Mouse (Mus musculus) ovary, postnatal 14 days (tissue): ENCODE measurements at regions not wholly inside any gene's neighbourhood (a gene's known extent, or its start where the extent isn't known, plus 50 kb on each side); places are given as distances from the start of the nearest gene placed in this dataset.

Experiments used
- DNase-seq: peaks from one replicate; pipeline ENCODE4 v3.0.0; 2022; ENCODE audit warnings: low spot score

- DNase-seq, result no peak
These were observed 323.9 kb upstream of the Adgrl2 start for GRCm38 (mm10) chr3:149314258-149314657.

- DNase-seq, result no peak
These were observed 322.9 kb upstream of the Adgrl2 start for GRCm38 (mm10) chr3:149313217-149313616.

GRCm38 (mm10) chr3:149311576-149311975 is 321.2 kb upstream of the Adgrl2 start:
- DNase-seq, result no peak

GRCm38 (mm10) chr3:149306709-149307108 is 316.4 kb upstream of the Adgrl2 start:
- no peak for DNase-seq

GRCm38 (mm10) chr3:149306291-149306690 is 315.9 kb upstream of the Adgrl2 start:
- no peak for DNase-seq

DNA sequence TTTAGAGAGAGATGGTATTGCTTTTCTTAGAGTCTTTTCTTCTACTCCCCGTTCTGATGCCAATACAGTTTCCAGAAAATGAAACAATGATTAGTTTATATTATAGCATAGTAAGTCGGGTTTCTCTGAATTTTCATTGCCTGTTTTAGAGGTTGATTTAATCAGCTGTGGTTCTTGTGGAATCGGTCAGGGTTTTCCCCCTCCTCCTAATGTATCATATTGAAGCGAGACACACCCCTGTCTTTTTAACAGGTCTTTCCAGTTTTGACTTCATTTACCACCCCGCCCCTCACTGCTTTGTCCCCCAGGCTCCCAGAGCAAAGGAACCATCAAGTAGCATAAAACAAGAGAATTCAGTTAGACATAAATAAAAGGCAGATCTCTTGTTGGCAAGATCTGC is 315.1 kb upstream of the Adgrl2 start:
- DNase-seq, result no peak

DNA sequence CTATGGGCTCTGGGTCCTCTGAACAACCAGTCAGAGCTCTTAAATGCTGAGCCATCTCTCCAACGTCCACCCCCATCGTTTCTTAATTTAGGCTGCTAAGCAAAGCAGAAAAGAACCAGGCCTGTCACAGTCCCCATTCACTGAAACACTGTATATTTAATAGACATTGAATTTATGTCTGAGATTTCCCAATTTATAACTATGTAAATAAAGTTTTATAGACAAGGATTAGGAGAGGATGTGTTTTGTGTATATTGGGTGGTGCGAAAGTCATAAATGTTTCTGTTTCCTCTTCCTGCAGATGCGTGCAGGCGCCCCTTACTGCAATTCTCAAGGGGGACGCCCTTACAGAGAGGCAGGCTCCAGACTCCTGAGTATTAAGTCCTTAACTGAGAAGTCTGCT is 314.7 kb upstream of the Adgrl2 start:
- no peak for DNase-seq

GRCm38 (mm10) chr3:149303418-149303817 is 313.1 kb upstream of the Adgrl2 start:
- no peak for DNase-seq

DNA sequence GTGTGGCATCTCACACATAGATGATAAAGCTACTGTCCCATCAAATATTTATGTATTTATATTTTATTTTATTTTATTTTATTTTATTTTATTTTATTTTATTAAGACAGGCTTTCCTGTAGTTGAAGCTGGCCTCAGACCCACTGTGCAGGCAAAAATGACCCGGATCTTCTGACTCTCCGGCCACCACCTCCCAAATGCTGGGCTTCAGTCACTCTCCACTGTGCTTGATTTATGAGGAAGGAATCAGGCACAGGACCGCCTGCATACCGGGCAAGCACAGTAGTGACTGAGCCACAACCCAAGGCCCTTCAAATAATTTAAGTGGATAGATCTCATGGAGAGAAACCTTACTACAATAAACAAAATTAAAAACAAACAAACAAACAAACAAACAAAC is 309.6 kb upstream of the Adgrl2 start:
- DNase-seq, result no peak

DNA sequence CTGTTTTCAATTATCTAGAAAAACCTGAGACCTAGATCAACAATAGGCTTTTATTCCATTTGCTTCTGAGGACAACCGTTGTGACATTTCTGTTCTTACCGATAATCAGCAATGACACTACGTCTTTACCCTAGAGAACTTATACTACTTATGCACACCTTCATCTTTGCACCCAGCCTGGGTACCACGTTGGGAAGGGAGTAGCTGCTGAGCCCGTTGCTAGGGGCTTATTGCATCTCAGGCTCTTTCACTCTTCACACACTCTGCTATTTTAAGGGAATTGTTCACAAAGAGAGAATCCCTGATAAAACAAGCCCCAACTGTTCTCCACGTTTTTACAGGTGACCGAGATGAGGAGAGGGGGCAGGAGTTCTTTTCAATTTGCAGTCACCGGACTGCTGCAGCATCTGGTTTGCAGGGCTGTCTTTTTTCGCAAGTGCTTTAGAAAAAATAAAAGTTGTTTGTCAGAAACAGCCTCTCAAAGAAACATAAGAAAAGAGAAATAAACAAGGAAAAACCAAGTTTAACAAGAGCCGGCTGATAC is 306.1 kb upstream of the Adgrl2 start:
- no peak for DNase-seq

DNA sequence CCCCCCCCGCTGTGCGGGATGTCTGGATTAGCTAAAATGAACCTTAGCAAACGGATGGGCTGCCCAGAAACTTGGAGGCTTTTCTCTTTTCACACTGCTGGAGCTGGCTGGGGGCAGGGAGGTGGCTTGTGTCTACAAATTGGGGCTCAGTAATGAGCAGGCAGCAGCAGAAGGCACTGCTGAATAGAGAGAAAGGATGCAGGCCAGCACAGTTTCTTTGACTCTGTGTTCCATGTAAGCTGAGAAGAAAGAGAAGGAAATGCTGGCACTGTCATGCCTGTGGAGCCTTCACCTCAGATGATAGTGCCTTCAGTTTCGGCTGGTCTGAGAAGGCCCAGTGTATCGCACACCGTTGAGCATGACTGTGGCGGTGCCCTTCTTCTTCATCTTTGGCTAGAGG is 305.6 kb upstream of the Adgrl2 start:
- no peak for DNase-seq

GRCm38 (mm10) chr3:149295257-149295831 is 305.0 kb upstream of the Adgrl2 start:
- no peak for DNase-seq

DNA sequence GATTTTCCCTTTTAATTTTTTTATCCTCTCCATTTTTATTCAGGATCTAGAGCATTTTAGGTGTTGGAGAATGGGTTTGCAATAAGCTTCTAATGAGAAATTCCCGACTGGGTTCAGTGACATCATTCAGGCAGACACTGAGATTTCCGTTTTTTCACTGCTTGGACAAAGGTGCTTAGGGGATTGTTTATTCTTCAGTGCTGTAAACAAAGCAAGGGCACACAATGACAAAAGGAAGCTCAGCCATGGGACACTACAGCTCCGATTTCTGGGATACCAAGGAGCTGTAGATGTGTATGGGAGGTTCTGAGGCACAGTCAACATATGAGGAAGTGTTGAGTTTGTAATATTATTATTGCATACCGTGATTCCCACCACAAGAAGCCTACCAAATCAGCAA is 304.1 kb upstream of the Adgrl2 start:
- DNase-seq, result no peak

- DNase-seq, result no peak
These were observed 302.1 kb upstream of the Adgrl2 start for GRCm38 (mm10) chr3:149292459-149292858.

DNA sequence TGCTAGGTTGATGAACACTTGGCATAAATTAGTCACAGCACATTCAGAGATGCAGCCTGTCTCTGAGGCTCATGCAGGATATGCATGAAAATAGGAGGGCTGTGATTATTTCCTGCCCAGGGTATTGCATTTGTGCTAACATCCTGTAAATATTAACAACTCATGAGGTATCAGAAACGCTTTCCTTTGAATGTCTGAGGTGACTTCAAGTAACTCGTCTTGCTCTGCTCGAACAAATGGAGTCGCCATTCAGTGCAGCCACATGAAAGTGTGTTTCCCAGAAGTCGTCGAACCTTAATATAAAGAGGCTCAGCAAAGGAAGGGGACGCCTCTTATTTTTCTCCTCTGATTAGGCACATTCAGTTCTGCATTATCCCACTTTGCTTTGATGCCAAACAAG is 301.1 kb upstream of the Adgrl2 start:
- DNase-seq, result no peak

DNA sequence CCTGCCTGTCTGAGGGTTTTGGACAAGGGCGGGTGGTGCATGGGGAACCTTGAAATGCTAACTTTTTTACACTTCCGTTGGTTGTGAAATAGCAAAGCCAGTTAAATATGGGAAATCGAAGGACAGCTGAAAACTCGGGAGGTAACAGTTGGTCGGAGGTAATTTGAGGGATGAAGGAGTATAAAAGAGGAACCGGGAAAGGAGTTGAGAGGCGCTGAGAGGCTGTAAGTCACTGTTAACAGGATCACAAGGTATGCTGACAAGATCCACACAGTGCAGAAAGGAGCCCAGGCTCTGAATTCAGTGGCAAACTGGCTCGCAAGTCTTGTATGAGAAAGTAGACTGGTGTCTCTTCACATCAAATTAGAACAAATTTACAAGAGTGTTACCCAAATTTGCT is 299.9 kb upstream of the Adgrl2 start:
- no peak for DNase-seq

- DNase-seq, result no peak
These were observed 296.7 kb upstream of the Adgrl2 start for GRCm38 (mm10) chr3:149287080-149287479.

DNA sequence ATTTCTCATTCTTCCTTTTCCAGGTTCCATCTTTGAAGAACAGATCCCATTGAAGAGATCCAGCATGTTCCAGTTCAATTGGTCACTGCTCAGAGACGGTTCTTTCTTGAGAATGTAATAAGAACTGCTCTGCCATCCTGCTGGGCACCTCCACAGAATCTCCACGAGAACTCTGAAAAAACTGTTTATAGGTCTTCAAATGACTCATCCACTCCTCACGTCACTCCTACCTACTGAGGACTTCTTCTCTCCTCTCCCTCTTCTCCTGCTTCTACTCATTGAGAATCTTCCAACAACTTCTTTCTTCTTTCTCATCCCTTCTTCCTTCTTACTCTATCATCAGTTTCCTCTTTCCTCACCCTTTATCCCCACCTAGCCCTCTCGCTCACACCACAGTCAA is 294.6 kb upstream of the Adgrl2 start:
- DNase-seq, result no peak

- DNase-seq, result no peak
These were observed 290.7 kb upstream of the Adgrl2 start for GRCm38 (mm10) chr3:149280807-149281789.

DNA sequence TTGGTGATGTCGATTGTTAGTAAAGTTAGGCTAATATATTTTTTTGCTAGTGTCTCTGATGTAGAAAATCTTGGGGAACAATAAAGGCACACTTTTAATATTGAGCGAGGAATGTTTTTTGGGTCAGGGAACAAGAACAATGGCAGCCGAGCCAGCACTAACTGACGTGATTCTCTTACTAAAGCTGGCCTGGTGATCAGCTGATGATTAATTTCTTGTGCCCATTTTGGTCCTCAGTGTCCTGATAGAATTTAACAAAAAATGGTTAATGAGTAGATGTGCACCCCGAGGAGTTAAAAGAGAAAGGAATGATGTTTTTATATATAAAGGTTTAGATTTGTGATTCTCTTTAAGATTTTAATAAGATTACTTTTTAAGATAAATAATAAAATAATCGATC is 289.0 kb upstream of the Adgrl2 start:
- no peak for DNase-seq

DNA sequence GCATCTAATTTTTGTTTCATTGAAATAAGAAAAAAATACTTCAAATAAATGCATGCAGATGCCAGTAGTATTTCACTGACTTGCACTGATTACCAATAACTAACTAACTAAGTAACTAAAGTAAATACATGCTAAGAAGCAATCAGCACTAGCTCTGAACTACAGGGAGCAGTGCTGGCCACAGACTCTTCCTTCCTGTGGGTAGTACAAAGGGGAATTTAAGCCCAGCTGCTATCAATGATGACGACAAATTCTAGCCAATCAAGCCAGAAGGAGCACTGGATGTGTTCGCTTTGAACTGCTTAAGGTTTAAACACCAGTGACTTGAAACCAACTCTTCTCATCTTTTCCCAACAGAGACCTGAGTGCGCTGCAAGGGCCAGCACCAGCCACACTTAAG is 287.5 kb upstream of the Adgrl2 start:
- DNase-seq, result no peak

- DNase-seq, result no peak
These were observed 285.2 kb upstream of the Adgrl2 start for GRCm38 (mm10) chr3:149275478-149276132.

- DNase-seq, result no peak
These were observed 284.6 kb upstream of the Adgrl2 start for GRCm38 (mm10) chr3:149274987-149275386.
